Mouse (Mus musculus): ENCODE results near the gene Gm21244. TPM values are rescaled to one million over a fixed set of nuclear protein-coding genes. Genes with fewer than 3 reads are reported as not detected.

Gene Gm21244
- total RNA-seq (2023): not detected

DNA sequence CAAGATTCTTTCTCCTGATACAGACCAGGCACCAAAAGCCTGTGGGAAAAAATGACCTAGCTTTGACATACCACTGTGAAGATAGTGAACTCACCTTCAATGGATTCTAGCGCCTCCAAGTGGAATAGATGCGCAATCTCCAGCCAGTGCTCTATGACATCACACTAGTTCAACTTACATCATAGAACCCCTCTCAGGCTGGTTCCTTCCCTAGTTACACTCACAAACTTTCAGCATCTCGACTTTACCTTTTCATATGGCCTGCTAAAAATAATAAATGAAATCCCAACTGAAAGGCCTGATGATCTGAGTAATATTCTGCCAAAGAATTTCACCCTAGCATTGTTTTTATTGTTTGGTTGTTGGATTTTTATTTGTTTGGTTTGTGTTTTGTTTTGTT, at the start of gene Gm21244:
Gm21244 (minus strand) TSS at position 101 of the 400 bp plus-strand sequence.

Other genes with a start within 250 kb of the Gm21244 start
- not detected for gene Gm28998, start 84.5 kb upstream of the Gm21244 start, total RNA-seq (2023)
- gene Gm21788, start 235.7 kb upstream of the Gm21244 start, total RNA-seq (2023): not detected